Mouse (Mus musculus) ES-E14 (cell line): ENCODE measurements around the gene Hsf3. TPM values are rescaled to one million over a fixed set of nuclear protein-coding genes. Genes with fewer than 3 reads are reported as not detected.

Experiments
- DNase-seq: peaks from one replicate; pipeline ENCODE4 v3.0.0-alpha.2; 2013; ENCODE audit warnings: low read depth, low spot score
- H3K27ac ChIP-seq: 2 replicates; pipeline ENCODE4 v1.5.1; 2012; ENCODE audit warnings: low read depth, mild to moderate bottlenecking, low read length, moderate library complexity, mixed read lengths; ENCODE audit not compliant: poor library complexity, insufficient read depth, severe bottlenecking
- H3K36me3 ChIP-seq: 2 replicates; pipeline ENCODE4 v1.6.1; 2012; ENCODE audit warnings: mild to moderate bottlenecking, low read length, moderate library complexity, mixed read lengths; ENCODE audit not compliant: control insufficient read depth, poor library complexity, insufficient read depth, severe bottlenecking
- H3K4me1 ChIP-seq, 2 experiments: fragments of 150-350 bp in 1 of 2; sonication (generic) in 1 of 2; 2 replicates each; pipeline ENCODE4 v1.6.1; 2012; ENCODE audit warnings: low read length in 2 of 2, mild to moderate bottlenecking in 1 of 2, mixed read lengths in 1 of 2; ENCODE audit not compliant: control insufficient read depth in 2 of 2, insufficient read depth in 2 of 2, poor library complexity in 1 of 2
- H3K4me3 ChIP-seq, 2 experiments: fragments of 150-350 bp in 1 of 2; sonication (generic) in 1 of 2; 2 replicates each; pipeline ENCODE4 v1.5.1; 2012; ENCODE audit warnings: low read length in 2 of 2, low read depth in 1 of 2, mild to moderate bottlenecking in 1 of 2, mixed read lengths in 1 of 2; ENCODE audit not compliant: insufficient read depth in 1 of 2, poor library complexity in 1 of 2, severe bottlenecking in 1 of 2
- H3K9ac ChIP-seq: 2 replicates; pipeline ENCODE4 v1.6.1; 2012; ENCODE audit warnings: low read depth, mild to moderate bottlenecking, low read length, mixed read lengths; ENCODE audit not compliant: poor library complexity, insufficient read depth, severe bottlenecking
- H3K9me3 ChIP-seq: fragments of 150-350 bp; sonication (generic); 2 replicates; pipeline ENCODE4 v1.6.1; 2012; ENCODE audit warnings: low read depth, mild to moderate bottlenecking, low read length; ENCODE audit not compliant: control insufficient read depth, insufficient read depth
- CHD2 ChIP-seq: IDR thresholded peaks from 2 replicates; pipeline ENCODE4 v1.6.1; 2014; ENCODE audit warnings: mild to moderate bottlenecking, low read depth, low read length, inconsistent platforms
- MAFK ChIP-seq: IDR thresholded peaks from 2 replicates; pipeline ENCODE4 v1.6.1; 2014; ENCODE audit warnings: mild to moderate bottlenecking, low read depth, low read length, inconsistent platforms; ENCODE audit not compliant: insufficient read depth
- ZC3H11A ChIP-seq: IDR thresholded peaks from 2 replicates; pipeline ENCODE4 v1.6.1; 2012; ENCODE audit warnings: low read depth, mild to moderate bottlenecking, inconsistent platforms, low read length, borderline replicate concordance
- ZNF384 ChIP-seq: IDR thresholded peaks from 2 replicates; pipeline ENCODE4 v1.6.1; 2012; ENCODE audit warnings: low read depth, low read length, inconsistent platforms
- in situ Hi-C, 2 experiments: fragments of 600-800 bp; cut with MboI; formaldehyde crosslinking; loops; one replicate each; pipeline ENCODE4 v1.15.1; 2025; ENCODE audit warnings: low sequenced_read_pairs in 2 of 2, inconsistent platforms in 1 of 2; ENCODE audit not compliant: unreplicated experiment in 2 of 2
- total RNA-seq: library from RNA; depleted of rRNA; stranded (reverse); fragments of 300-350 nt; gene quantifications from 2 replicates; pipeline ENCODE4 v1.2.3, GENCODE M21; 2012; rRNA removed

The Hsf3 gene
- total RNA-seq, 1 experiment, result 0.27 TPM

- Histone ChIP-seq H3K27ac (no peak overlapping the region), H3K4me1 (no peaks in the 10 kb centered on the region), H3K4me3 (no peak overlapping the region), H3K9ac (no peak overlapping the region), H3K36me3 (no peaks in the 10 kb centered on the region), H3K9me3 (no peaks in the 10 kb centered on the region)
- in situ Hi-C loops, result no loop called here
- TF ChIP-seq ZC3H11A (no peak), ZNF384 (no peak), MAFK (no peak), CHD2 (no peak)
- no peak for DNase-seq
Observed at GRCm38 (mm10) chrX:96256509-96256908, 199.6 kb downstream of the Hsf3 start.

Other genes starting within 250 kb of the Hsf3 start
- gene Vsig4, start 162.9 kb downstream of the Hsf3 start, total RNA-seq, result not detected in 2 replicates
- gene Heph, start 935 bp downstream of the Hsf3 start, total RNA-seq, result 0.11 and 0.45 TPM in 2 replicates